Mouse (Mus musculus) hindbrain, embryonic 13.5 days (tissue): ENCODE data around the gene Hnrnph1. TPM values are rescaled to one million over a fixed set of nuclear protein-coding genes. Genes with fewer than 3 reads are reported as not detected.
A peak's percentile ranks its signal among the peaks of the same experiment; 100 is the strongest.

Experiments used
- ATAC-seq: fragments of 200-750 bp; cut with Nextera tagmentation; 2 replicates; pipeline ENCODE4 v1.8.0; 2017; ENCODE audit warnings: moderate TSS enrichment; ENCODE audit not compliant: low FRiP score
- H3K27ac ChIP-seq: fragments of 300-500 bp; sonication (generic); 2 replicates; pipeline ENCODE4 v1.5.1; 2015; ENCODE audit warnings: inconsistent platforms, mild to moderate bottlenecking, moderate library complexity
- H3K27me3 ChIP-seq: fragments of 300-500 bp; sonication (generic); 2 replicates; pipeline ENCODE4 v1.6.1; 2015; ENCODE audit warnings: mild to moderate bottlenecking, inconsistent platforms
- H3K36me3 ChIP-seq: fragments of 300-500 bp; sonication (generic); 2 replicates; pipeline ENCODE4 v1.6.1; 2015; ENCODE audit warnings: mild to moderate bottlenecking, inconsistent platforms
- H3K4me1 ChIP-seq: fragments of 300-500 bp; sonication (generic); replicated peaks from 2 replicates; pipeline ENCODE4 v1.6.1; 2015; ENCODE audit warnings: inconsistent platforms
- H3K4me2 ChIP-seq: fragments of 300-500 bp; sonication (generic); 2 replicates; pipeline ENCODE4 v1.6.1; 2015; ENCODE audit warnings: inconsistent platforms, mild to moderate bottlenecking, moderate library complexity
- H3K4me3 ChIP-seq: fragments of 300-500 bp; sonication (generic); 2 replicates; pipeline ENCODE4 v1.5.1; 2015; ENCODE audit warnings: mild to moderate bottlenecking, inconsistent platforms
- H3K9ac ChIP-seq: fragments of 300-500 bp; sonication (generic); 2 replicates; pipeline ENCODE4 v1.6.1; 2015; ENCODE audit warnings: mild to moderate bottlenecking, inconsistent platforms
- H3K9me3 ChIP-seq: fragments of 300-500 bp; sonication (generic); 2 replicates; pipeline ENCODE4 v1.6.1; 2016; ENCODE audit warnings: inconsistent platforms
- WGBS: fragments of 180-500 bp; shearing (Covaris S2); methylation state at CpG from one replicate; pipeline ENCODE4 v1.1.7; 2015; 5-methylcytosine and 5-hydroxymethylcytosine counted together
- polyA plus RNA-seq: library from polyadenylated mRNA; unstranded; fragments of >200 nt; fragmentation: Nextera tagmentation; extraction: Ambion mirVana; gene quantifications from 2 replicates; pipeline ENCODE4 v1.2.1, GENCODE M21; 2015

The Hnrnph1 gene
- polyA plus RNA-seq, 1 experiment from 2014 or later, result 534 TPM

DNA sequence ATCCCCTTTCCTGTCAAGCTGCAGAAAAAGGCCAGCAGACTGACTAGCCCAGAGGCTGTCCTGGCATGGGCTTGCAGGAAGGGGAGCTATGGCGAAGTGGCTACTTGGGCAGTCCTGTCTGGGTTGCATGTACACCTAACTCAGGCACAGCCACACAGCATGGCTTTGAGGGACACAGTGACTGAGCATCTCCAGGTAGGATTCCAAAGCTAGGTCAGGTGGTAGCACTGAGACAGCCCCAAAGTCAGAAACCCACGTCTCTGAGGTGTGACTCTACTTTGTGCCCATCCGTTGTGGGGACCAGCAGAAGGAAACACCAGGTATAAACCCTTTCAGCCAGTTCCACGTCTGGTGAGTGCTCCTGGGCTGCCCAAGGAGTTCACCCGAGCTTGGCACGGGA is 16.5 kb downstream of the Hnrnph1 start:
- Histone ChIP-seq H3K9me3 (no peaks in the 10 kb centered on the region), H3K4me2 (no peak overlapping the region), H3K4me3 (no peak overlapping the region), H3K36me3 (peaks cover 90% of the 10 kb centered on the region), H3K27me3 (no peaks in the 10 kb centered on the region), H3K9ac (no peak overlapping the region), H3K27ac (no peak overlapping the region), H3K4me1 (no peaks in the 10 kb centered on the region)
- ATAC-seq, result no peak
- 92% methylated on average over 6 of the region's 6 CpGs for WGBS

DNA sequence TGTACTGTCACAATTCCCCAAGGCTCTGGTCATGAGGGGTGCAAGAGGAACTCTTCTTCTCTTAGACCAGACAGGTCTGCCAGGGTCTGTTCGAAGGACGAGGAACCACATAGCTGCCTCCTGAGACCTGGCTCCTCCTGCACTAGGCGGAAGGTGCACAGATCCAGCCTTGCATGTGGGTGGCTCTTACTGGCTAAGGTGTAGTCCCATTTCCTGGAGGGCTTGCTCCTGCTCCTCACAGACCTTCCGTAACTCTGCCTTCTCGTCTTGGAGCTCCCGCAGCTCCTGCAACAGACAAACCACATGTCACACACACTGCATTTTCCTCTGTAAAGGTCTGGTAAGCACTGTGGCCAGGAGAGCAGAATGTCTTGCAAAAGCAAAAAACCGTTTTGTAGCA is 17.9 kb downstream of the Hnrnph1 start:
- no peak overlapping the region for H3K27ac ChIP-seq
- no peak overlapping the region for H3K9ac ChIP-seq
- no peaks in the 10 kb centered on the region for H3K4me1 ChIP-seq
- no peak for ATAC-seq
- no peak overlapping the region for H3K4me2 ChIP-seq
- 92% methylated on average over 7 of the region's 7 CpGs for WGBS
- H3K9me3 ChIP-seq, result no peaks in the 10 kb centered on the region
- no peak overlapping the region for H3K4me3 ChIP-seq
- peaks cover 92% of the 10 kb centered on the region for H3K36me3 ChIP-seq
- no peaks in the 10 kb centered on the region for H3K27me3 ChIP-seq

DNA sequence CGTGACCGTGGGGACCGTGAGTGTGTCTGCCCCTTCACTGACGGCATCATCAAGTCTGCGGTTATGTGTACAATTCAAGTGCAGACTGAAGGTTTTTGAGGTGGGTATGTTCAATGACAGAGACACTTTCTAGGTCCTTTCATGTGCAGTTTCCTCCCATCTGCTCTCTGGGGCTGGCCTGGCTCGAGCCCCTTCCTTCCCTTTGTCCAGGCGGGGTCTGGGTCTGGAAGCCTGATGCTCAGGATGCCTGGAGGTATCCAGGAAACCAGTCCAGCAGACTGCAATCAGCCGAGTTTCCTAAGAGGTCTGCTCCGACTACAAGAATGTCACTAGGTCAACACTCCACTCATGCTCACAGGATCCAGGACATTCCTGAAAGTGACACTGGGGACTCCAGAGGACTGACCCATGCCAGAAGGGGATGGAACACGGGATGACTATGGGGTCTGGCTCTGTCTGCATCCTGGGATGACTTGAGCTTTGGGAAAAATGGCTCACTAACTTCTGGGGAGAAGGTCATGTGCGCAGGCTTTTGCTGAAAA is 20.0 kb downstream of the Hnrnph1 start:
- WGBS, result 69% methylated on average over 11 of the region's 11 CpGs
- H3K36me3 ChIP-seq, result peaks cover 93% of the 10 kb centered on the region
- ATAC-seq, result no peak

DNA sequence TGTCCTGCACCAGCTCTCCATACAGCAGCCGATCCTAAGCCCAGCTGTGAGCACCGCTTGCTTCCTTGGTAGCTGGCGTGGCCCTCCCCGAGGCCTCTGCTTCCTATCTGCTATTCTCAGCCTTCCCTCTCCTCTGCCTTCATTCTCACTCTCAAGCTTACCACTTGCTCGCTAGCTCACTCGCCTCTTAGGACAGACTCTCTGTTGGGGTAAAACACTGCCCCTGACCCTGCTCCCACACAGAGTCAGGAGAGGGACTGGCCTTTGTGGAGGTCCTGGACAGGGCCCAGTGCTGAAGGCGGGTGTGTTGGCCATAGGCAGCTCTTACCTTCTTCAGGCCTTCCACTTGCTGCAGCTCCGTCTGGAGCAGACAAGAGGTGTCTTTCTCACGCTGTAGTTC is 20.5 kb downstream of the Hnrnph1 start:
- no peaks in the 10 kb centered on the region for H3K27me3 ChIP-seq
- H3K4me2 ChIP-seq, result no peak overlapping the region
- H3K36me3 ChIP-seq, result peaks cover 93% of the 10 kb centered on the region
- H3K4me1 ChIP-seq, result no peaks in the 10 kb centered on the region
- 76% methylated on average over 9 of the region's 9 CpGs for WGBS
- no peak overlapping the region for H3K4me3 ChIP-seq
- H3K9ac ChIP-seq, result no peak overlapping the region
- no peak for ATAC-seq
- no peaks in the 10 kb centered on the region for H3K9me3 ChIP-seq
- H3K27ac ChIP-seq, result no peak overlapping the region; the same call in 1 of the 2 replicates

More for the DNA sequence above, 20.0 kb downstream of the Hnrnph1 start:
- Histone ChIP-seq H3K4me1 (no peaks in the 10 kb centered on the region), H3K9ac (no peak overlapping the region), H3K4me2 (no peak overlapping the region), H3K4me3 (no peak overlapping the region), H3K27ac (no peak overlapping the region), H3K27me3 (no peaks in the 10 kb centered on the region), H3K9me3 (no peaks in the 10 kb centered on the region)

- ATAC-seq, result no peak
- WGBS, result 88% methylated on average over 13 of the region's 13 CpGs
- Histone ChIP-seq H3K4me3 (no peak overlapping the region), H3K9ac (no peak overlapping the region), H3K9me3 (no peaks in the 10 kb centered on the region), H3K27ac (no peak overlapping the region), H3K27me3 (no peaks in the 10 kb centered on the region), H3K4me2 (no peak overlapping the region), H3K36me3 (peaks cover 93% of the 10 kb centered on the region), H3K4me1 (no peaks in the 10 kb centered on the region)
These were observed 22.0 kb downstream of the Hnrnph1 start for GRCm38 (mm10) chr11:50398803-50399202.

GRCm38 (mm10) chr11:50402481-50402880 is 25.7 kb downstream of the Hnrnph1 start:
- Histone ChIP-seq H3K27ac (no peak overlapping the region), H3K9me3 (no peaks in the 10 kb centered on the region), H3K36me3 (peaks cover 95% of the 10 kb centered on the region), H3K4me1 (no peaks in the 10 kb centered on the region), H3K4me2 (no peak overlapping the region), H3K9ac (no peak overlapping the region), H3K27me3 (no peaks in the 10 kb centered on the region), H3K4me3 (no peak overlapping the region)
- no peak for ATAC-seq
- 96% methylated on average over 3 of the region's 3 CpGs for WGBS

- H3K4me1 ChIP-seq, result no peaks in the 10 kb centered on the region
- H3K36me3 ChIP-seq, result peaks cover 94% of the 10 kb centered on the region
- ATAC-seq, result no peak
- no peak overlapping the region for H3K4me3 ChIP-seq
- H3K9ac ChIP-seq, result no peak overlapping the region
- WGBS, result 76% methylated on average over 10 of the region's 10 CpGs
- no peaks in the 10 kb centered on the region for H3K27me3 ChIP-seq
- no peaks in the 10 kb centered on the region for H3K9me3 ChIP-seq
- H3K4me2 ChIP-seq, result no peak overlapping the region
- H3K27ac ChIP-seq, result peak overlapping the region; percentile 31; the same call in 1 of the 2 replicates
These were observed 26.7 kb downstream of the Hnrnph1 start for GRCm38 (mm10) chr11:50403367-50404014.

DNA sequence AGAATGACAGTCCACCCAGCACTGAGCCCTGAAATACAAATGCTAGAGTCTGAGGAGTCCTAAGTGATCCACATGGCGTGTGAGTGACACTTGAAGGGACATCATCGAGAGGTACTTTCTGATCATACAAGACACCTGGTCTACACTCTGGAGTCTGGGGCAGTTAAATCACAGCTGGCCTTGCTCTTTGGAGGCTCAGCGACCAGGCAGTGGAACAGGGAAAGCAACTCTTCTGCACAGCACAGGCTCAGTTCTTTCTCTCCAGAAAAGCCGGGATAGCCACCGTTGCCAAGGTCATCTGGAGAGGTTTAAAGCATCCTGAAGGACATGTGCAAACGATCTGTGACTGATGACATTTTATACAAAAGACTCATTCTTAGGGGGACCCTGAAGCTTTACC is 30.4 kb downstream of the Hnrnph1 start:
- H3K9ac ChIP-seq, result no peak overlapping the region
- no peak overlapping the region for H3K27ac ChIP-seq
- no peaks in the 10 kb centered on the region for H3K4me1 ChIP-seq
- WGBS, result 72% methylated on average over 6 of the region's 6 CpGs
- H3K9me3 ChIP-seq, result no peaks in the 10 kb centered on the region
- no peak overlapping the region for H3K4me2 ChIP-seq
- no peak for ATAC-seq
- no peaks in the 10 kb centered on the region for H3K27me3 ChIP-seq
- H3K36me3 ChIP-seq, result peaks cover 91% of the 10 kb centered on the region
- no peak overlapping the region for H3K4me3 ChIP-seq

GRCm38 (mm10) chr11:50415563-50416241 is 38.9 kb downstream of the Hnrnph1 start:
- no peak for ATAC-seq
- Histone ChIP-seq H3K9ac (no peak overlapping the region), H3K9me3 (no peaks in the 10 kb centered on the region), H3K4me1 (no peaks in the 10 kb centered on the region), H3K27ac (no peak overlapping the region), H3K4me2 (no peak overlapping the region), H3K27me3 (no peaks in the 10 kb centered on the region), H3K36me3 (peaks cover 76% of the 10 kb centered on the region), H3K4me3 (no peak overlapping the region)
- WGBS, result 94% methylated on average over 6 of the region's 6 CpGs

DNA sequence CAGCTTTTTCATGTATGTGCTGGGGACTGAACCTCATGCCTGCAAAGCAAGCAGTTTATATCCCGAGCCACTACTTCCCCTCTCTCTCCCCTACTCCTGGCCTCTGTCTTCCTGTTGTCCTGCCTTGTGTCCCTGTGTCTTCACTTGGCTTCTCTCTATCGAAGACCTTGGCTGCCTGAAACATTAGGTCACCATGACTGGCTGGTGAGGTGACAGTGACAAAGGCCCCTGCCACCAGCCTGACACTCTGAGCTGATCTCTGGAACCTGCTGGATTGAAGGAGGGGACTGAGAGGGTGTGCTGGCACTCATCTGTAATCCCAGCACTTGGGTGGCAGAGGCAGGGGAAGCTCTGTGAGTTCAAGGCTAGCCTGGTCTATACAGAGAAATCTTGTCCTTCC is 41.1 kb downstream of the Hnrnph1 start:
- no peak for ATAC-seq
- 72% methylated on average over 2 of the region's 2 CpGs for WGBS
- Histone ChIP-seq H3K27me3 (no peaks in the 10 kb centered on the region), H3K4me1 (peaks cover 7% of the 10 kb centered on the region), H3K27ac (no peak overlapping the region), H3K9ac (no peak overlapping the region), H3K36me3 (peaks cover 60% of the 10 kb centered on the region), H3K9me3 (no peaks in the 10 kb centered on the region), H3K4me2 (no peak overlapping the region), H3K4me3 (no peak overlapping the region)

DNA sequence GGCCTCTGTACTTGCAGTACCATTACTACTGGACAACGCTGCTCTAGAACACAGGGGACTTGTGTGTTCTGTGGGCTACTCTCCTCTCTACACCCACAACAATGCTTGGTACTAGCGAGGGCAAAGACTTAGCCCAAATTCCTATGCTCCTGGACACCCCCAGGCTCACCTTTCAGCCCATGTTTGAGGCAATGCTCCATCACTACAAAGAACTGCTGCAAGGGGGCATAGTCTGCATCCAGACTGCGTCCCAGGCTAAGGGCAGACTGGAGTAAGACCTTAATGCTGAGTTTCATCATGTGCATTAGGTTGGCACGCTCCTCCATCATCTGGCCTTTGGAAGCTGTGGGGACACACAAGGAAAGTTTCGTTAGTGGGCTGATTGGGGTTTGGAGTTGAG is 44.7 kb downstream of the Hnrnph1 start:
- Histone ChIP-seq H3K9me3 (no peaks in the 10 kb centered on the region), H3K9ac (peak overlapping the region; percentile 66), H3K4me3 (peak overlapping the region; percentile 42), H3K27ac (peak overlapping the region; percentile 69), H3K4me1 (peaks cover 7% of the 10 kb centered on the region), H3K27me3 (no peaks in the 10 kb centered on the region), H3K36me3 (peaks cover 32% of the 10 kb centered on the region), H3K4me2 (peak overlapping the region; percentile 72)
- no peak; the same call in 1 of the 2 replicates for ATAC-seq
- 51% methylated on average over 5 of the region's 5 CpGs for WGBS

DNA sequence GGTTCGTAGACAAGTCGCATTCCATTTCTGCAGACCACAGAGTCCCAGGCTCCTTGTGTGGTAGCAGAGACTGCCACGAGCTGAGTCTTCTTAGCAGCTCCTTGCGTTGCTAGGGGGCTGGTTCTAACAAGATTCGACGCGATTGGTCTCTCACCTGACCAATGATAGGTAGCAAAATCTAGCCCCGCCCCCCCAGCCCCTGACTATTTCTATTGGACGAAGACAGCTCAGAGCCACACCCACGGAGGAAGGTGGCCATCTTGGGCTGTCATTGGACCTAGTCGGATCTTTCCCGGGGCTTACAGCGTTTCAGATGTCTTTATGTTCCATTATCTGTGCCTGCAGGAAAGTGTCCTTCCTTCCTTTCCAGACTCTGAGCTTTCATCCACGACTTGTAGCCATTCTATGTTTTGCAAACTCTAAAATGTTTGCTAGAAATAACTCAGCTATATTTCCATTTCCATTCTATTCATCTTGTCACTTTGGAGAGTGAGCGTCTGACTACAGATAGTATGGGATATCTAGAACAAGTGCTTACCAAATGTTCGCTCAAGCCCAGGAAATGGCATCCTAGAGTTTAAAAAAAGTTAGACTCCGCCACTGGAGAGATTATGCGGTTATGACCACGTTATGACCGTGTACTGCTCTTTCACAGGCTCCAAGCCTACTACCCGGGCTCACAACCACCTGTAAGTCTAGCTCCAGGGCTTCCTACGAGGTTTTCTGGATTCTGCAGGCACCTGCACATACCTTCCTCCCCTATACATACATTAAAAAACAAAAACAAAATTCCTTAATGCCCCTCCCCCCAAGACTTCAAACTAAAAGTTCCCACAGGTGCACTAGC is 45.4 kb downstream of the Hnrnph1 start:
- H3K27me3 ChIP-seq, result no peaks in the 10 kb centered on the region
- ATAC-seq, result peak; percentile 96
- H3K4me1 ChIP-seq, result peaks cover 7% of the 10 kb centered on the region
- peak overlapping the region; percentile 66 for H3K9ac ChIP-seq
- 25% methylated on average over 22 of the region's 22 CpGs for WGBS
- peak overlapping the region; percentile 42 for H3K4me3 ChIP-seq
- peak overlapping the region; percentile 85 for H3K27ac ChIP-seq
- H3K4me2 ChIP-seq, result peak overlapping the region; percentile 72
- no peaks in the 10 kb centered on the region for H3K9me3 ChIP-seq
- peaks cover 25% of the 10 kb centered on the region for H3K36me3 ChIP-seq
